Mouse (Mus musculus) erythroid progenitor cell, adult 5-6 weeks (primary cell): ENCODE data around the gene Flg. TPM values are rescaled to one million over a fixed set of nuclear protein-coding genes. Genes with fewer than 3 reads are reported as not detected.

Source experiments
- ATAC-seq: replicated peaks from 2 replicates; pipeline ENCODE4 v1.8.0; 2016; ENCODE audit warnings: moderate number of reproducible peaks, mild to moderate bottlenecking, moderate TSS enrichment, inconsistent platforms; ENCODE audit not compliant: poor library complexity, low FRiP score, severe bottlenecking
- total RNA-seq, 2 experiments: library from RNA; stranded (forward) in 1 of 2; stranded (reverse) in 1 of 2; fragments of 150-400 nt in 1 of 2; fragments of 186-747, 209-891 nt in 1 of 2; gene quantifications; 2 replicates each; pipeline versions ENCODE4 v1.2.3 to v1.2.4; 2015 to 2017; ENCODE audit warnings: low replicate concordance in 2 of 2

Flg gene
- total RNA-seq (2015; ENCODE audit: low replicate concordance): not detected in 2 replicates
- not detected in 2 replicates for total RNA-seq (2017; ENCODE audit: low replicate concordance)

- ATAC-seq: no peak
These were observed at the start of gene Flg for GRCm38 (mm10) chr3:93273223-93273622. Gene Flg, plus strand, starts transcription at chr3:93273523.

DNA sequence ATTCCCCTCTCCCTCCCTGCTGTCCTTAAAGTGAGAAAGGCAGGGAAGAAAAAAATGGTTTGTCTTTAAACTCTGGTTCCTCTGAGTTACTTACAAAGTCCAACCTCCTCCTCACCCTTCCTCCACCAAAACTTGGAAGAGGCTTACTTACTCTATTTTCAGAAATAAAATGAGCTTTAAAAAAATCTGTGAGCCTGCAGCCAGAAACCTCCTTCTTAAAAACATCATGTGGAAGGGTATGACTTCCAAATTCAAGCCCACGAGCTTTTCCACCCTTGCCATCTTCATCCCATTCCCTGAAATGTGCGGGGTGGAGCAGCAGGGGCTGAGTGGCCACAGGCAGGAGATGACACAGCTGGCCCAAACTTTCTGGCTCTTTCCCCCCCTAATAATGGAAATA lies 24.2 kb downstream of the Flg start:
- ATAC-seq: no peak

DNA sequence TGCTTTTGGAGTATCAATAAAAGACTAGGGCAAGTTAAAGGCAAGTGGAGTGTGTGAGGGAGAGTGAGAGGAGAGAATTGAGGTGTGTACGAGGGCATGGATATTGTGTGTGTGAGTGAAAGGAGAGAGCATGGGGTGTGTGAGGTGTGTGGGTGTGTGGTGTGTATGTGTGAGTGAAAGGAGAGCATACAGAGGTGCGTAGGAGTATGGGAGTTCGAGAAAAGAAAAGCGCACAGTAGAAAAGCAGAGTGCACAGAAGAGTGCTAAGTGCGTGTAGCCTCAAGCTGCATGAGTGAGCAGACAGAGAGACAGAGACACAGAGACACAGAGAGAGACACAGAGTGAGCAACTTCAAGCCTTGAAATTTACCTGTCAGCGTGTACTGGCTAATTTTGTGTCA lies 26.5 kb downstream of the Flg start:
- ATAC-seq: no peak

- ATAC-seq: no peak
These were observed 28.6 kb downstream of the Flg start for GRCm38 (mm10) chr3:93301896-93302295.

DNA sequence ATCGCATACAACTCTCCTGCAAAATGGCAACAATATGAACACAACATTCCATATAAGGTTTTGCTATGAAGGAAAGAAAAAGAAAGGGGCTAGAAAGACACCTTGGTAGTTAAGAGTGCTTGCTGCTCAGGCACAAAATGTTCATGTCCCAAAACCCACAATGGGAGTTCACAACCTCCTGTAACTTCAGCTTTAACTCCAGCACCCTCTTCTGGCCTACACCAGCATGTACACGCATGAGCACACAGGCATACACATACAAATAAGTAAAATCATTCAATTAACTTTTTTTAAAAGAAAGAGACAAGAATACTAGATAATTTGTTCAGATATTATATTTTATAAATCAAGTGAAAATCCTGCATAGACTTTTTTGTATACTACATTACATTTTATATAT lies 32.8 kb downstream of the Flg start:
- no peak for ATAC-seq

DNA sequence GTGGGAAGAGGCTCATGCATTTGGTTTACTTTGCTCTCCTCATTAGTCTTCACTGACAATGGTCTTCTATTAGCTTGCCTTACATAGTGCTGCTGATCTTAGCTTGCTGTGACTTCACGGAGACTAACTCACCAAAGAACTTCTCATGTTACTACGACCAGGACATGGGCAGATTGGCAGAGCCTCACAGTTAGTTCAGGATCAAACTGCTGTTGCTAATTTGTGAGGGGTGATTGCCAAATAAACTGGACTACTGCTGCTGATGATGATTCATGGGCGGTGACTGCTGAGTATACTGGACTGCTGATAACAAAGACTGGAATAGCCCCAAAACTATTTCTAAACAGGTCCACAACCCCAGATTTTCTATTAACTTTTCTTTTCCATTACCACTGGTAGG lies 38.0 kb downstream of the Flg start:
- no peak for ATAC-seq

DNA sequence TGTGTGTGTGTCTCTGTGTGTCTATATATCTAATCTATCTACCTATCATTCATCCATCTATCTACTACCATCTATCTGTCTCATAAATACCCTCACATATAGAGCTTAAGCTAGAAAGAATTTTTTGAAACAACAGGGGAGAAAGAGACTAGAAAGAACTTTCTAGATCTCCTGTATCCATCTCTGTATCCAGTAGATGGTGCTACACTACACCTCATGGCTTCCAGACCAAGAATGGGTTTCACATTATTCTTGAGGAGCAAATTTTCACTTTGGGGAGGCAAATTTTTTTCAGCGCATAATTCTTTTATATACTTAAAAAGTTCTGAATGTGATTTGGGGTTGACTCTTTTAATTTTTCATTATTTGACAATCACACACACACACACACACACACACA lies 41.1 kb downstream of the Flg start:
- no peak for ATAC-seq

DNA sequence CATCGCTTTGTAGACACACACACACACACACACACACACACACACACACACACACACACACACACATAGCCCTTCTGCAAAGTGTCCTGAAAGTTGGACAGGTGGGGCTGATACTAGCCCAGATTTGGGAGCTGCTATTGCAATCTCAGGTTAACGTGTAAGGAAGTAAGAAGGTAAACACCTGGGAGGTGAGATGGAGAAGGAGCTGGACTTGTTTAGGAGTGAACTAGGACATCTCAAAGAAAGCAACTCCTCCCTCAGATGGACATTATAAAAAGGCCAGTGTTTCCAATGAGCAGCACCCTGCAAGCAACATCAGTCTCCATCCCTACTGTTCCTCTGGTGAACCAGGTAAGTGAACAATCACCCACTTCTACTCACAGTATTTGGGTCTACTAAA lies 46.1 kb downstream of the Flg start, which contains the start of gene Hrnr:
Hrnr (plus strand) TSS at position 301 of the 400 bp plus-strand sequence.
- no peak for ATAC-seq

GRCm38 (mm10) chr3:93337749-93338148 lies 64.4 kb downstream of the Flg start:
- no peak for ATAC-seq

- ATAC-seq: no peak
These were observed 66.7 kb downstream of the Flg start for GRCm38 (mm10) chr3:93340021-93340420.

Other genes starting within 250 kb of the Flg start
- not detected in 2 replicates for gene Gm4858, start 204.7 kb upstream of the Flg start, total RNA-seq (2015; ENCODE audit: low replicate concordance)
- gene Gm4858, start 204.7 kb upstream of the Flg start, total RNA-seq (2017; ENCODE audit: low replicate concordance): not detected in 2 replicates
- gene Crnn, start 128.7 kb upstream of the Flg start, total RNA-seq (2015; ENCODE audit: low replicate concordance): not detected in 2 replicates
- not detected in 2 replicates for gene Crnn, start 128.7 kb upstream of the Flg start, total RNA-seq (2017; ENCODE audit: low replicate concordance)
- not detected in 2 replicates for gene Flg2, start 76.2 kb upstream of the Flg start, total RNA-seq (2015; ENCODE audit: low replicate concordance)
- gene Flg2, start 76.2 kb upstream of the Flg start, total RNA-seq (2017; ENCODE audit: low replicate concordance): not detected in 2 replicates
- gene Hrnr, start 46.2 kb downstream of the Flg start, total RNA-seq (2015; ENCODE audit: low replicate concordance): not detected in 2 replicates
- gene Hrnr, start 46.2 kb downstream of the Flg start, total RNA-seq (2017; ENCODE audit: low replicate concordance): not detected in 2 replicates
- not detected in 2 replicates for gene Rptn, start 120.2 kb downstream of the Flg start, total RNA-seq (2015; ENCODE audit: low replicate concordance)
- gene Rptn, start 120.2 kb downstream of the Flg start, total RNA-seq (2017; ENCODE audit: low replicate concordance): not detected in 2 replicates
- gene Tchh, start 168.8 kb downstream of the Flg start, total RNA-seq (2015; ENCODE audit: low replicate concordance): not detected in 2 replicates
- gene Tchh, start 168.8 kb downstream of the Flg start, total RNA-seq (2017; ENCODE audit: low replicate concordance): 0.26 TPM in 1 of 2 replicates, not detected in the other
- gene Tchhl1, start 195.2 kb downstream of the Flg start, total RNA-seq (2015; ENCODE audit: low replicate concordance): not detected in 2 replicates
- not detected in 2 replicates for gene Tchhl1, start 195.2 kb downstream of the Flg start, total RNA-seq (2017; ENCODE audit: low replicate concordance)
- gene S100a11, start 247.0 kb downstream of the Flg start, total RNA-seq (2015; ENCODE audit: low replicate concordance): 477 and 485 TPM in 2 replicates
- gene S100a11, start 247.0 kb downstream of the Flg start, total RNA-seq (2017; ENCODE audit: low replicate concordance): 7.3 and 30.8 TPM in 2 replicates